In the genomic region with DNA sequence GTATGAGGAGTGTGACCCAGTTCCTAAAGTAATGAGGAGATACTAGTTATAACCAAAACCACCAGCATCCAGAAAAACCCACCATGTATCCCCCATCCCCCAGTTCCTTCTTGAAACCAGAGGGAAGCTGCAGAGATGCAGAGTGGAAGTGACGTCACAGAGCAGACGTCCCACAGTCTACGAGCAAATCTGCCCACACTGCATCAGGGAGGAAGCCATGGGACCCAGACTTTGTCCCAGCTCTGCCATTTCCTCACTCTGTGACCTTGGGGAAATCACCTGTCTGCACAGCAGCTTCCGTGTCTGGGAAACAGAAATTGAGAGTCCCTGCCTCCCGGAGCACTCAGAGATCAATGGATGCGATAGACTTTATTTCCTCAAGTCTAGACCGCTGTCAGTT, we compare ENCODE assay signal across 20 mouse cellular contexts. TPM values are rescaled to one million over a fixed set of nuclear protein-coding genes. Genes with fewer than 3 reads are reported as not detected.
DNase-seq lines count a peak whose midpoint lies in the region; ATAC-seq lines count a peak whose summit lies in the region.
"Had no signal": no experiment of that assay in that cellular context is flagged by ENCODE, and none has a peak within 500 bp of the region (broad histone marks: within the 10 kb centered on the region; RNA-seq: fewer than 3 reads in every experiment).

No protein-coding gene starts in this region.

- H3K9ac ChIP-seq in embryonic facial prominence, embryonic 11.5 days (replicated peaks; ENCODE audit: low read length), result no peak overlapping the region; the same call in 1 of the 2 replicates
- H3K9ac ChIP-seq in midbrain, embryonic 15.5 days, result no peak overlapping the region
- H3K9ac ChIP-seq: forebrain, postnatal 0 days; heart, embryonic 15.5 days; hindbrain, embryonic 12.5 days; limb, embryonic 12.5 days; neural tube, embryonic 13.5 days had no signal

- no peak overlapping the region for H3K4me3 ChIP-seq in embryonic facial prominence, embryonic 11.5 days (ENCODE audit: low read depth, low read length)
- no peak overlapping the region for H3K4me3 ChIP-seq in embryonic facial prominence, embryonic 10.5 days
- no peak overlapping the region for H3K4me3 ChIP-seq in midbrain, embryonic 10.5 days
- no peak overlapping the region for H3K4me3 ChIP-seq in midbrain, embryonic 15.5 days
- H3K4me3 ChIP-seq: erythroblast, embryonic 14.5 days; heart, embryonic 15.5 days; hindbrain, embryonic 12.5 days; limb, embryonic 12.5 days; neural tube, embryonic 13.5 days had no signal

- no peak for ATAC-seq in embryonic facial prominence, embryonic 11.5 days (replicated peaks; ENCODE audit: insufficient number of reproducible peaks, low FRiP score, low TSS enrichment, low read depth)
- ATAC-seq in midbrain, embryonic 15.5 days (replicated peaks), result no peak
- peak; percentile 94 for ATAC-seq in granulocyte monocyte progenitor cell, adult 5-6 weeks (replicated peaks; ENCODE audit: poor library complexity, severe bottlenecking)
- ATAC-seq in monocyte, adult 5-6 weeks (replicated peaks; ENCODE audit: insufficient number of reproducible peaks, low FRiP score, low TSS enrichment, poor library complexity, severe bottlenecking), result peak; percentile 56; the same call in 1 of the 2 replicates
- ATAC-seq: forebrain, postnatal 0 days had no signal

- no peaks in the 10 kb centered on the region for H3K27me3 ChIP-seq in embryonic facial prominence, embryonic 11.5 days (ENCODE audit: control insufficient read depth, insufficient read depth, low read length)
- 0 out of 2 replicates have a peak, but pooled peaks cover 5% of the 10 kb centered on the region for H3K27me3 ChIP-seq in embryonic facial prominence, embryonic 10.5 days (replicated peaks; ENCODE audit: low read depth, poor library complexity, severe bottlenecking)
- no peaks in the 10 kb centered on the region for H3K27me3 ChIP-seq in midbrain, embryonic 10.5 days (ENCODE audit: low read depth, poor library complexity, severe bottlenecking)
- H3K27me3 ChIP-seq in midbrain, embryonic 15.5 days (replicated peaks), result no peaks in the 10 kb centered on the region
- H3K27me3 ChIP-seq: heart, embryonic 15.5 days; hindbrain, embryonic 12.5 days; limb, embryonic 12.5 days; neural tube, embryonic 13.5 days had no signal

- no peak overlapping the region for H3K27ac ChIP-seq in embryonic facial prominence, embryonic 11.5 days (replicated peaks; ENCODE audit: low read depth, low read length)
- no peak overlapping the region for H3K27ac ChIP-seq in embryonic facial prominence, embryonic 10.5 days (replicated peaks)
- H3K27ac ChIP-seq in midbrain, embryonic 10.5 days (replicated peaks), result peak overlapping the region; percentile 47; the same call in 1 of the 2 replicates
- no peak overlapping the region for H3K27ac ChIP-seq in midbrain, embryonic 15.5 days
- H3K27ac ChIP-seq: heart, embryonic 15.5 days; hindbrain, embryonic 12.5 days; limb, embryonic 12.5 days; neural tube, embryonic 13.5 days had no signal

- WGBS in embryonic facial prominence, embryonic 11.5 days, result 85% methylated on average over 7 of the region's 7 CpGs
- WGBS in embryonic facial prominence, embryonic 10.5 days, result 86% methylated on average over 7 of the region's 7 CpGs
- 90% methylated on average over 7 of the region's 7 CpGs for WGBS in midbrain, embryonic 10.5 days
- WGBS in midbrain, embryonic 15.5 days, result 82% methylated on average over 7 of the region's 7 CpGs

- no peak overlapping the region for H3K4me2 ChIP-seq in embryonic facial prominence, embryonic 11.5 days (ENCODE audit: low read depth, low read length)
- H3K4me2 ChIP-seq in midbrain, embryonic 15.5 days, result no peak overlapping the region
- H3K4me2 ChIP-seq: heart, embryonic 15.5 days; hindbrain, embryonic 12.5 days; limb, embryonic 12.5 days; neural tube, embryonic 13.5 days had no signal

- no peaks in the 10 kb centered on the region for H3K4me1 ChIP-seq in embryonic facial prominence, embryonic 11.5 days (ENCODE audit: control insufficient read depth, insufficient read depth, low read length)
- H3K4me1 ChIP-seq in embryonic facial prominence, embryonic 10.5 days, result peaks cover 3% of the 10 kb centered on the region; the same call in 1 of the 2 replicates
- peaks cover 18% of the 10 kb centered on the region for H3K4me1 ChIP-seq in midbrain, embryonic 10.5 days
- H3K4me1 ChIP-seq in midbrain, embryonic 15.5 days, result no peaks in the 10 kb centered on the region
- H3K4me1 ChIP-seq: neural tube, embryonic 13.5 days had no signal

- intact Hi-C loops in left cerebral cortex, postnatal 14 days (cut with DNase I), result no loop called here

- DNase-seq in embryonic facial prominence, embryonic 11.5 days (ENCODE audit: low spot score), result peak; percentile 8
- DNase-seq in embryonic facial prominence, embryonic 10.5 days (ENCODE audit: low spot score), result no peak
- DNase-seq in midbrain, embryonic 10.5 days (ENCODE audit: low spot score), result no peak
- DNase-seq in left cerebral cortex, postnatal 14 days (ENCODE audit: low spot score in 2 of 2), result no peak
- DNase-seq in gastrocnemius, postnatal 10 days, result no peak
- DNase-seq: adrenal gland, adult 8-10 months; cerebellum, adult 9-10 months; forebrain, postnatal 0 days; gastrocnemius, postnatal 25 days; kidney, adult 2 months; kidney, postnatal 25 days; lung, adult 2 months had no signal

- no peaks in the 10 kb centered on the region for H3K36me3 ChIP-seq in embryonic facial prominence, embryonic 11.5 days (replicated peaks; ENCODE audit: control insufficient read depth, insufficient read depth, low read depth, low read length)
- H3K36me3 ChIP-seq in embryonic facial prominence, embryonic 10.5 days (replicated peaks), result no peaks in the 10 kb centered on the region
- no peaks in the 10 kb centered on the region for H3K36me3 ChIP-seq in midbrain, embryonic 10.5 days
- no peaks in the 10 kb centered on the region for H3K36me3 ChIP-seq in midbrain, embryonic 15.5 days (replicated peaks)
- H3K36me3 ChIP-seq: heart, embryonic 15.5 days; hindbrain, embryonic 12.5 days; limb, embryonic 12.5 days; neural tube, embryonic 13.5 days had no signal

- no peaks in the 10 kb centered on the region for H3K9me3 ChIP-seq in embryonic facial prominence, embryonic 11.5 days (replicated peaks; ENCODE audit: control insufficient read depth, low read length)
- H3K9me3 ChIP-seq in embryonic facial prominence, embryonic 10.5 days, result no peaks in the 10 kb centered on the region
- no peaks in the 10 kb centered on the region for H3K9me3 ChIP-seq in midbrain, embryonic 10.5 days (replicated peaks)
- no peaks in the 10 kb centered on the region for H3K9me3 ChIP-seq in midbrain, embryonic 15.5 days
- H3K9me3 ChIP-seq: heart, embryonic 15.5 days; hindbrain, embryonic 12.5 days; limb, embryonic 12.5 days; neural tube, embryonic 13.5 days had no signal

RNA-seq across cellular contexts. Expression of a gene that starts 56.6 kb away (rescaled TPM):
- polyA plus RNA-seq in embryonic facial prominence, embryonic 11.5 days (2014; fragmentation: Nextera tagmentation; extraction: Ambion mirVana), result 0.35 and 0.61 TPM in 2 replicates
- 0.50 and 0.79 TPM in 2 replicates for polyA plus RNA-seq in embryonic facial prominence, embryonic 10.5 days (2016; fragmentation: Nextera tagmentation; extraction: Ambion mirVana)
- polyA plus RNA-seq in midbrain, embryonic 10.5 days (2016; fragmentation: Nextera tagmentation; extraction: Ambion mirVana), result 1.5 and 1.9 TPM in 2 replicates
- polyA plus RNA-seq in midbrain, embryonic 15.5 days (2015; fragmentation: Nextera tagmentation; extraction: Ambion mirVana), result 0.65 and 0.82 TPM in 2 replicates
- total RNA-seq in granulocyte monocyte progenitor cell, adult 5-6 weeks (2014; fragmentation: Nextera tagmentation), result not detected in 2 replicates
- not detected in 2 replicates for total RNA-seq in granulocyte monocyte progenitor cell, adult 5-6 weeks (2017)
- not detected in 3 replicates for total RNA-seq in monocyte, adult 5-6 weeks (2017)
- 1 to 10 TPM in 1 of 2 experiments, under 1 TPM in 1; 0.82 to 1.0 TPM for total RNA-seq in left cerebral cortex, postnatal 14 days (2021)
- under 1 TPM; 0.27 to 0.35 TPM for total RNA-seq in gastrocnemius, postnatal 10 days (2021)
- polyA plus RNA-seq: erythroblast, embryonic 14.5 days had no signal

Comparison
In these comparisons a context has a peak if more than half of its experiments do, and no peak if none do; other contexts are left out.
1. ATAC-seq: peak in granulocyte monocyte progenitor cell, adult 5-6 weeks (single experiment) and monocyte, adult 5-6 weeks (single experiment); none in embryonic facial prominence, embryonic 11.5 days (single experiment) and midbrain, embryonic 15.5 days (single experiment).